19 mouse cellular contexts compared by ENCODE assay signal in the genomic region with DNA sequence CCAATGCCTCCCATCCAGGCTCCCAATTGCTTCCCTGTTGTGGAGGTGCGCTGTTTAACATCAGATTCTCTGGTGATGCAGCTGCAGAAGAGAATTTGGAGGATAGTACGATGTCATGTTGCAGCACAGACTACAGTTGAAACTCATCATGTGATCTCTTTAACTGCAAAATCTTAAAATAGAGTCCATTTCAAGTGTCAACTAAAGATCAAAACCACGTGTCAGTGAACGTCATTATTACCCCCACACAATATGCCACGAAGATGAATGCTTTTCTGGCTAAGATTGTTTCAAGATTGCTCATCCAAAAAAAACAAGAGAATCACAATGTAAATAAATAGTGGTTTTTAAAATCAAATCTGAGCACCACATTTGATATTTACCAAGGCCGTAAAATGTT.
DNase-seq lines count a peak whose midpoint lies in the region; ATAC-seq and TF ChIP-seq lines count a peak whose summit lies in the region.
"Had no signal": no experiment of that assay in that cellular context is flagged by ENCODE, and none has a peak within 500 bp of the region (broad histone marks: within the 10 kb centered on the region; RNA-seq: fewer than 3 reads in every experiment).

No protein-coding gene starts in this region.

- H3K27me3 ChIP-seq in kidney, postnatal 0 days (ENCODE audit: insufficient read depth, low read length): no peaks in the 10 kb centered on the region
- H3K27me3 ChIP-seq in C2C12 (ENCODE audit: control insufficient read depth, insufficient read depth, insufficient read length): no peaks in the 10 kb centered on the region
- H3K27me3 ChIP-seq: embryonic facial prominence, embryonic 12.5 days; forebrain, embryonic 13.5 days; forebrain, embryonic 15.5 days; Patski had no signal

- no peaks in the 10 kb centered on the region for H3K4me1 ChIP-seq in kidney, postnatal 0 days (replicated peaks; ENCODE audit: insufficient read depth, low read length)
- H3K4me1 ChIP-seq: embryonic facial prominence, embryonic 10.5 days; embryonic facial prominence, embryonic 12.5 days; forebrain, embryonic 13.5 days; forebrain, embryonic 15.5 days had no signal

- H3K27ac ChIP-seq in kidney, postnatal 0 days: no peak overlapping the region
- H3K27ac ChIP-seq: embryonic facial prominence, embryonic 10.5 days; embryonic facial prominence, embryonic 12.5 days; forebrain, embryonic 13.5 days; forebrain, embryonic 15.5 days had no signal

- H3ac ChIP-seq in C2C12 (ENCODE audit: control insufficient read depth, insufficient read length, low read depth): no peak overlapping the region

- no peaks in the 10 kb centered on the region for H3K79me2 ChIP-seq in C2C12 (ENCODE audit: control insufficient read depth, insufficient read depth)

- no peaks in the 10 kb centered on the region for H3K79me3 ChIP-seq in C2C12 (ENCODE audit: low read depth)

- TF ChIP-seq CTCF in kidney, postnatal 0 days (IDR thresholded peaks at IDR 0.05; ENCODE audit: low read depth): no peak
- no peak for TF ChIP-seq CTCF in C2C12 (IDR thresholded peaks at IDR 0.05; ENCODE audit: control insufficient read depth, insufficient read depth, insufficient read length)

- H3K36me3 ChIP-seq in kidney, postnatal 0 days (ENCODE audit: insufficient read depth, low read length): no peaks in the 10 kb centered on the region
- H3K36me3 ChIP-seq in C2C12 (ENCODE audit: control insufficient read depth, insufficient read depth): no peaks in the 10 kb centered on the region
- H3K36me3 ChIP-seq: embryonic facial prominence, embryonic 10.5 days; embryonic facial prominence, embryonic 12.5 days; forebrain, embryonic 15.5 days had no signal

- no peak for ATAC-seq in kidney, postnatal 0 days (replicated peaks; ENCODE audit: low FRiP score, low read depth)
- ATAC-seq: activated CD4-positive, CD25-positive, alpha-beta regulatory T cell, adult 4 months; forebrain, embryonic 13.5 days; forebrain, embryonic 15.5 days; Patski had no signal

- WGBS in kidney, postnatal 0 days: 50% methylated on average over 6 of the region's 6 CpGs

- H3K4me3 ChIP-seq in kidney, postnatal 0 days (replicated peaks; ENCODE audit: low read depth, low read length): no peak overlapping the region
- no peak overlapping the region for H3K4me3 ChIP-seq in C2C12 (ENCODE audit: insufficient read depth, poor library complexity, severe bottlenecking)
- H3K4me3 ChIP-seq: embryonic facial prominence, embryonic 10.5 days; embryonic facial prominence, embryonic 12.5 days; forebrain, embryonic 13.5 days; forebrain, embryonic 15.5 days had no signal

- H3K9me3 ChIP-seq in kidney, postnatal 0 days (replicated peaks; ENCODE audit: low read length): no peaks in the 10 kb centered on the region
- H3K9me3 ChIP-seq: embryonic facial prominence, embryonic 10.5 days; embryonic facial prominence, embryonic 12.5 days; forebrain, embryonic 13.5 days; forebrain, embryonic 15.5 days had no signal

- DNase-seq in kidney, postnatal 0 days (ENCODE audit: low spot score): peak; percentile 46
- DNase-seq in kidney, postnatal 10 days: no peak
- DNase-seq in adrenal gland, postnatal 10 days: no peak
- DNase-seq in cerebellum, postnatal 25 days: no peak
- DNase-seq: adrenal gland, adult 8-10 months; adrenal gland, postnatal 25 days; B cell, adult 2 months; cerebellum, adult 11 months; cerebellum, adult 18-20 months; cerebellum, adult 8-10 months; cerebellum, adult 9-11 months had no signal

- no peak overlapping the region for H3K9ac ChIP-seq in kidney, postnatal 0 days (ENCODE audit: low read depth, low read length)
- H3K9ac ChIP-seq: embryonic facial prominence, embryonic 12.5 days; forebrain, embryonic 13.5 days; forebrain, embryonic 15.5 days; forebrain, postnatal 0 days had no signal

- no peak overlapping the region for H3K4me2 ChIP-seq in kidney, postnatal 0 days (ENCODE audit: low read length)
- H3K4me2 ChIP-seq: embryonic facial prominence, embryonic 12.5 days; forebrain, embryonic 13.5 days; forebrain, embryonic 15.5 days had no signal

TF ChIP-seq in C2C12, 6 proteins besides CTCF, POLR2A, EP300 and RAD21:
- TF ChIP-seq USF1 (IDR thresholded peaks at IDR 0.05; ENCODE audit: low read depth) (peak; percentile 84), FOSL1 (IDR thresholded peaks at IDR 0.05; ENCODE audit: insufficient read depth, low read length, poor library complexity, severe bottlenecking) (no peak), MYOD1 (IDR thresholded peaks at IDR 0.05; ENCODE audit: control insufficient read depth, insufficient read length, low read depth) (no peak)
